Mouse (Mus musculus) stomach, postnatal 0 days (tissue): Measurements from ENCODE around the gene Bcl2l10. TPM values are rescaled to one million over a fixed set of nuclear protein-coding genes. Genes with fewer than 3 reads are reported as not detected.

Experiments
- ATAC-seq: fragments of 200-750 bp; cut with Nextera tagmentation; 2 replicates; pipeline ENCODE4 v1.8.0; 2017; ENCODE audit not compliant: low FRiP score, low TSS enrichment
- DNase-seq: peaks from one replicate; pipeline ENCODE4 v3.0.0-alpha.2; 2016; ENCODE audit warnings: low spot score
- H3K27ac ChIP-seq: fragments of 300-500 bp; sonication (generic); replicated peaks from 2 replicates; pipeline ENCODE4 v1.5.1; 2014; ENCODE audit warnings: mild to moderate bottlenecking, control low read depth
- H3K27me3 ChIP-seq: fragments of 300-500 bp; sonication (generic); 2 replicates; pipeline ENCODE4 v1.6.1; 2014; ENCODE audit warnings: low read length; ENCODE audit not compliant: control insufficient read depth, insufficient read depth
- H3K36me3 ChIP-seq: fragments of 300-500 bp; sonication (generic); 2 replicates; pipeline ENCODE4 v1.6.1; 2014; ENCODE audit warnings: low read length, mixed read lengths; ENCODE audit not compliant: control insufficient read depth, insufficient read depth
- H3K4me1 ChIP-seq: fragments of 300-500 bp; sonication (generic); replicated peaks from 2 replicates; pipeline ENCODE4 v1.6.1; 2014; ENCODE audit warnings: antibody characterized with exemption; ENCODE audit not compliant: control insufficient read depth, insufficient read depth
- H3K4me2 ChIP-seq: fragments of 300-500 bp; sonication (generic); replicated peaks from 2 replicates; pipeline ENCODE4 v1.6.1; 2014; ENCODE audit warnings: low read depth, mild to moderate bottlenecking, control low read depth, moderate library complexity
- H3K4me3 ChIP-seq: fragments of 300-500 bp; sonication (generic); 2 replicates; pipeline ENCODE4 v1.5.1; 2014; ENCODE audit warnings: low read depth, low read length, control low read depth
- H3K9ac ChIP-seq: fragments of 300-500 bp; sonication (generic); 2 replicates; pipeline ENCODE4 v1.6.1; 2014; ENCODE audit warnings: mild to moderate bottlenecking, low read length, control low read depth, mixed read lengths
- H3K9me3 ChIP-seq: fragments of 300-500 bp; sonication (generic); 2 replicates; pipeline ENCODE4 v1.6.1; 2016; ENCODE audit warnings: low read length; ENCODE audit not compliant: control insufficient read depth
- CTCF ChIP-seq: IDR thresholded peaks from 2 replicates; pipeline ENCODE4 v1.5.1; 2016; ENCODE audit warnings: antibody characterized with exemption, low read depth, mild to moderate bottlenecking, moderate library complexity
- EP300 ChIP-seq: optimal IDR thresholded peaks from 2 replicates; pipeline ENCODE3; 2016; ENCODE audit warnings: antibody characterized with exemption
- WGBS: fragments of 180-500 bp; shearing (Covaris S2); extraction: QIAGEN DNeasy Blood & Tissue Kit; methylation state at CpG from one replicate; pipeline ENCODE4 v1.1.7; 2014; 5-methylcytosine and 5-hydroxymethylcytosine counted together
- polyA plus RNA-seq: library from polyadenylated mRNA; unstranded; fragments of >200 nt; fragmentation: Nextera tagmentation; extraction: Ambion mirVana; gene quantifications from 2 replicates; pipeline ENCODE4 v1.2.1, GENCODE M21; 2015

Bcl2l10 gene
- polyA plus RNA-seq, 1 experiment from 2014 or later, result not detected

DNA sequence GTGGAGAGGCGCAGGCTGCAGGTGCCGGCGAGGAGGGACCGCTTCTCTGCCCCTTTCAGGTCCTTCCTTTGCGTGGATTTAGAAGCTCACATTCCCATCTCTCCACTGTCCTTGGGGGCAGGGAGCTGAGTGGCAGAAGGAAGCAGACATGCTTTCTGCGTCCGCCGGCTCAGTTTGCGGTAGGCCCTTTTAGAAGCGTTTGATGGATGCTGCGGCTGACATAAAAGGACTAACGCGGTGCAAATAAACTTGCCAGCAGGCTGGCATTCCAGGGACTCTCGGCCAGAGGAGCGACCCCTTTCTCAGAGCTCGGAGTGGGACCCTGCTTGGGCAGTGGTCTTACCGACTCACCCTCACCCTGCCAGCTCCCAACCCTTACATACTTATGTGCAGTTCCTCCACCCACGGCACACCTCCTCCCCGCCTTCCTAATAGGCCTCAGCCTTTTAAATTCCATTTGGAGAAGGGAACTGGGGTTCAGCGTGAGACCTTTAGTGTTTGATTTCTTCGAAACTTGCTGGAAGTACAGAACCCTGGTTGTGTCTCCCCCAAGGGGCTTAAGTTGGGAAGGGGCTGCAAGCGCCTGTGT lies 32.9 kb upstream of the Bcl2l10 start:
- peak overlapping the region; percentile 70 for H3K9ac ChIP-seq
- peak overlapping the region; percentile 84 for H3K27ac ChIP-seq
- WGBS, result 4% methylated on average over 22 of the region's 22 CpGs
- peak overlapping the region; percentile 69 for H3K4me3 ChIP-seq
- peak overlapping the region; percentile 76 for H3K4me2 ChIP-seq
- DNase-seq (no peak), ATAC-seq (no peak)
- no peaks in the 10 kb centered on the region for H3K27me3 ChIP-seq
- H3K9me3 ChIP-seq, result no peaks in the 10 kb centered on the region
- H3K4me1 ChIP-seq, result no peaks in the 10 kb centered on the region
- H3K36me3 ChIP-seq, result no peaks in the 10 kb centered on the region
- TF ChIP-seq EP300 (no peak), CTCF (no peak)

GRCm38 (mm10) chr9:75315238-75315637 lies 32.3 kb upstream of the Bcl2l10 start:
- H3K27ac ChIP-seq, result no peak overlapping the region
- no peak for DNase-seq
- 71% methylated on average over 3 of the region's 3 CpGs for WGBS
- no peaks in the 10 kb centered on the region for H3K4me1 ChIP-seq
- H3K4me2 ChIP-seq, result peak overlapping the region; percentile 76; the same call in 1 of the 2 replicates
- ATAC-seq, result no peak
- no peak overlapping the region; the same call in 1 of the 2 replicates for H3K4me3 ChIP-seq
- TF ChIP-seq EP300 (no peak), CTCF (no peak)
- H3K9me3 ChIP-seq, result no peaks in the 10 kb centered on the region
- H3K9ac ChIP-seq, result no peak overlapping the region
- H3K36me3 ChIP-seq, result no peaks in the 10 kb centered on the region
- H3K27me3 ChIP-seq, result no peaks in the 10 kb centered on the region

- no peak for DNase-seq
- TF ChIP-seq CTCF, result no peak
- TF ChIP-seq EP300, result no peak
- H3K36me3 ChIP-seq, result no peaks in the 10 kb centered on the region
- WGBS, result 90% methylated on average over 6 of the region's 6 CpGs
- no peak overlapping the region for H3K27ac ChIP-seq
- H3K9ac ChIP-seq, result no peak overlapping the region
- ATAC-seq, result no peak
- H3K4me2 ChIP-seq, result no peak overlapping the region
- no peaks in the 10 kb centered on the region for H3K27me3 ChIP-seq
- no peaks in the 10 kb centered on the region for H3K4me1 ChIP-seq
- H3K9me3 ChIP-seq, result no peaks in the 10 kb centered on the region
- H3K4me3 ChIP-seq, result no peak overlapping the region
Measured at GRCm38 (mm10) chr9:75316771-75317170, 30.8 kb upstream of the Bcl2l10 start.

DNA sequence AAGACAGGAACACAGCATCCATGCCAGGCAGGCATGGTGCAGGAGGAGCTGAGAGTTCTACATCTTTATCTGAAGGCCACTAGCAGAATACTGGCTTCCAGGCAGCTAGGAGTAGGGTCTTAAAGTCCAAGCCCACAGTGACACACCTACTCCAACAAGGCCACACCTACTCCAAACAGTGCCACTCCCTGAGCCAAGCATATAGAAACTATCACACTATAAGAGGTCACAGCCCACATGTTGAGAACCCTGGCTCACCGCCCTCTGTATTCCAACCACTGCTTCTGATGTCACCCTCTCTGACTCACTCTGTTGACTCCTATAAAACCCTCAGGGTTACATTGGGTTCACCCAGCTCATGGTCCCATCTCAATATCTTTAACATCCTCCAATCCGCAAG lies 29.4 kb upstream of the Bcl2l10 start:
- Histone ChIP-seq H3K4me3 (no peak overlapping the region), H3K27ac (no peak overlapping the region), H3K9ac (no peak overlapping the region), H3K4me1 (no peaks in the 10 kb centered on the region), H3K9me3 (no peaks in the 10 kb centered on the region), H3K4me2 (no peak overlapping the region), H3K36me3 (no peaks in the 10 kb centered on the region), H3K27me3 (no peaks in the 10 kb centered on the region)
- TF ChIP-seq CTCF (no peak), EP300 (no peak)
- 78% methylated on average over 2 of the region's 2 CpGs for WGBS
- ATAC-seq (peak; percentile 90), DNase-seq (peak; percentile 63)

DNA sequence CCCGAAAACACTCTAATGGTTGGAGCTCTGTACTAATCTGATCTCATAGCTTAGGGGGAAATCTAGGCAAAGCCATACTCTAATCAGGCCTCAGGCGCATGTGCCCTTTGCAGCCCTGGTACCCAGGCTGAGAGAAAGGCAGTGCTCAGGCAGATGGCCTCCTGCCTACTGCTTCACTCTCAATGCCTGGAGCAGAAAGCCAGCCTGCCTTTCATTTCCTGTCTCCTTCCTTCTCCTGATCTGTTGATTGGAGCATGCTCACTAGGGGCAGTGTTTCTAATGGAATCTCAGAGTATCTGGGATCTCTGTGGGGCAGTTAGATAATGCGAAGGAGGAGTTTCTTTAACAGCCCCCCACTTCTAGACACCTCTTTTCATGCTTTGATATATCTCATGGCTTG lies 28.2 kb upstream of the Bcl2l10 start:
- Histone ChIP-seq H3K4me3 (no peak overlapping the region), H3K36me3 (no peaks in the 10 kb centered on the region), H3K27me3 (no peaks in the 10 kb centered on the region), H3K4me1 (no peaks in the 10 kb centered on the region), H3K4me2 (no peak overlapping the region), H3K9me3 (no peaks in the 10 kb centered on the region), H3K9ac (no peak overlapping the region), H3K27ac (no peak overlapping the region)
- no peak for ATAC-seq
- no peak for DNase-seq
- peak; percentile 47 for TF ChIP-seq CTCF
- TF ChIP-seq EP300, result no peak
- 61% methylated on average over 3 of the region's 3 CpGs for WGBS

GRCm38 (mm10) chr9:75322099-75322885 lies 25.3 kb upstream of the Bcl2l10 start:
- Histone ChIP-seq H3K4me2 (no peak overlapping the region), H3K27me3 (no peaks in the 10 kb centered on the region), H3K9me3 (no peaks in the 10 kb centered on the region), H3K4me3 (no peak overlapping the region), H3K27ac (no peak overlapping the region), H3K4me1 (no peaks in the 10 kb centered on the region), H3K9ac (no peak overlapping the region), H3K36me3 (no peaks in the 10 kb centered on the region)
- WGBS, result 68% methylated on average over 13 of the region's 13 CpGs
- DNase-seq (peak; percentile 21), ATAC-seq (peak; percentile 51; the same call in 1 of the 2 replicates)
- TF ChIP-seq EP300 (no peak), CTCF (peak; percentile 32)
